Mouse (Mus musculus) midbrain, embryonic 10.5 days (tissue): ENCODE measurements around the gene Tbc1d1. TPM values are rescaled to one million over a fixed set of nuclear protein-coding genes. Genes with fewer than 3 reads are reported as not detected.
"Not testable (repeated sequence)": the region's sequence is repeated elsewhere in the genome, so short reads cannot be mapped to it uniquely, and the experiment has no call there.

Experiments used
- DNase-seq: peaks from one replicate; pipeline ENCODE4 v3.0.0-alpha.2; 2017; ENCODE audit warnings: low spot score
- H3K27ac ChIP-seq: fragments of 300-500 bp; sonication (generic); replicated peaks from 2 replicates; pipeline ENCODE4 v1.5.1; 2016; ENCODE audit warnings: mild to moderate bottlenecking
- H3K27me3 ChIP-seq: fragments of 300-500 bp; sonication (generic); 2 replicates; pipeline ENCODE4 v1.6.1; 2016; ENCODE audit warnings: low read depth, mild to moderate bottlenecking; ENCODE audit not compliant: poor library complexity, severe bottlenecking
- H3K36me3 ChIP-seq: fragments of 300-500 bp; sonication (generic); 2 replicates; pipeline ENCODE4 v1.6.1; 2016; ENCODE audit warnings: mild to moderate bottlenecking, moderate library complexity
- H3K4me1 ChIP-seq: fragments of 300-500 bp; sonication (generic); 2 replicates; pipeline ENCODE4 v1.6.1; 2016
- H3K4me3 ChIP-seq: fragments of 300-500 bp; sonication (generic); 2 replicates; pipeline ENCODE4 v1.5.1; 2016; ENCODE audit warnings: mild to moderate bottlenecking, moderate library complexity
- H3K9me3 ChIP-seq: fragments of 300-500 bp; sonication (generic); replicated peaks from 2 replicates; pipeline ENCODE4 v1.6.1; 2016; ENCODE audit warnings: mild to moderate bottlenecking
- WGBS: fragments of 180-500 bp; shearing (Covaris S2); methylation state at CpG from one replicate; pipeline ENCODE4 v1.1.7; 2016; 5-methylcytosine and 5-hydroxymethylcytosine counted together
- polyA plus RNA-seq: library from polyadenylated mRNA; unstranded; fragments of >200 nt; fragmentation: Nextera tagmentation; extraction: Ambion mirVana; gene quantifications from 2 replicates; pipeline ENCODE4 v1.2.1, GENCODE M21; 2016

Gene Tbc1d1
- polyA plus RNA-seq, 1 experiment from 2014 or later = 22.2 TPM

DNA sequence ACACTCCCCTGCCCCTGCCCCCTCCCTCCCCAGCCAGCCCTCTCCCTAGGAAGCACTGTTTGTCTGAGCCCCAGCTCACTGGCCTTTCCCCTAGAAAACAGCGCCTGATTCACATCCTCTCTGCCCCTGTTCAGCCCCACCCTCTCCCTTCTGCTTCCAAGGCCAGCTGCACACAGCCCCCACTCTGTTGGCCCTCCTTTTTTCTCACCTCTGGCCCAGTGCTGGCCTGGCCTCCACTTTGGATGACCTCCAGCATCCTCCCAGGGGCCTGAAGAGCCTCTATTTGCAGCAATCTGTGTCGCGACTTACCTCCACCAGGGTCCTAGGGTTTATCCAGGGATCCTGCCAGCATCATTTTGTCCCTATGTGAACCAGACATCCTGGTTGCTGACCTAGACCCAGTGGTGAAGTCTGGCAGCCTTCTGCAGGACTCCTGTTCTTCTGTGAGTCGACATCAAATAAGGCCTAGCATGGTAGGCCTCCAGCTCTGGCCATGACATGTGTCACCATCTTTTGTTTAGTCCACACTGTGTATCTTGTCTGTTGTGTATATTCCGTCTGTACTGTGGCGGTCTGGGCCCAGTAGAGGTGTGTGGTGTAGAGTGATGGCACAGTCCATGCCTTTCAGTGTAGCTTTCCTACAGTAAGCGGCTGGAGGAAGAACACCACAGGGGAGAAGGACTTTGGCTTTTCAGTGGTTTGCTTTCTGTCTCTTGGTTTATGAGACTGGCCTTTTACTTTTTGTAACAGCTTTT is 170.5 kb downstream of the Tbc1d1 start:
- H3K36me3 ChIP-seq = peaks cover 41% of the 10 kb centered on the region
- no peaks in the 10 kb centered on the region for H3K9me3 ChIP-seq
- no peak overlapping the region for H3K4me3 ChIP-seq
- H3K27ac ChIP-seq = peak overlapping the region; percentile 77
- WGBS = 71% methylated on average over 7 of the region's 7 CpGs
- DNase-seq = peak; percentile 22
- no peaks in the 10 kb centered on the region for H3K27me3 ChIP-seq
- peaks cover 36% of the 10 kb centered on the region for H3K4me1 ChIP-seq

DNA sequence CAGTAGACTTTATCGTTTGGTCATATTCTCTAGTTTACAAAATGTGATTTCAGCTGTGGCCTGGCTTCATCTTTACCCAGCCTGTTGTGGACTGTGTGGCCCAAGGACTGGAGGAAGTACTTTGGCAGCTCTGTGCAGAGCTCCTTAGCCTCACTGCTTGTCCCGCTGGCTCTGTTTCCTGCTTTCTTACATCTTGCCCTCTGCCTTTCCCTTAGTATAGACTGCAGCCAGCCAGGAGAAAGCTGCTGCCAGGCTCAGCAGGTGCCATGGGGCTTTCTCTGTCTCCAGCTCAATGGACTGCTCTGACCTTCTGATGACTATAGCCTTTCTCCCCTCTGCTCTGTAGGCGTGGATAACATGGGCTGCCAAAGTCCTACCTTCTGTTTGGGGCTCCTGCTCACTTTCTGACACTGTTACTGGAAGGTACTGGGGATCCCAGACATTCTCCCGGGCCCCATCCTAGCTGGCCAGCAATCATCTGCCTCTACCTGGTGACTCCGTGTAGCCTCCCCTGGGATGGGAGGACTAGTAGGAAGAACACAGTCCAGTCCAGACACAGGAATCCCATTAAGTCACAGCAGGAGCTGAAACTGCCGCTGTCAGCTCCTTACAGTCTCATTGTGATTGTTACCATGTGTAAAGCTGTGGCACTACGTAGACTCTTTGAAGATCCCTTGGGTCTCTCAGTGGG is 171.3 kb downstream of the Tbc1d1 start:
- Histone ChIP-seq H3K4me1 (peaks cover 36% of the 10 kb centered on the region), H3K27ac (peak overlapping the region; percentile 2; the same call in 1 of the 2 replicates)
- WGBS = 78% methylated on average over 7 of the region's 7 CpGs

DNA sequence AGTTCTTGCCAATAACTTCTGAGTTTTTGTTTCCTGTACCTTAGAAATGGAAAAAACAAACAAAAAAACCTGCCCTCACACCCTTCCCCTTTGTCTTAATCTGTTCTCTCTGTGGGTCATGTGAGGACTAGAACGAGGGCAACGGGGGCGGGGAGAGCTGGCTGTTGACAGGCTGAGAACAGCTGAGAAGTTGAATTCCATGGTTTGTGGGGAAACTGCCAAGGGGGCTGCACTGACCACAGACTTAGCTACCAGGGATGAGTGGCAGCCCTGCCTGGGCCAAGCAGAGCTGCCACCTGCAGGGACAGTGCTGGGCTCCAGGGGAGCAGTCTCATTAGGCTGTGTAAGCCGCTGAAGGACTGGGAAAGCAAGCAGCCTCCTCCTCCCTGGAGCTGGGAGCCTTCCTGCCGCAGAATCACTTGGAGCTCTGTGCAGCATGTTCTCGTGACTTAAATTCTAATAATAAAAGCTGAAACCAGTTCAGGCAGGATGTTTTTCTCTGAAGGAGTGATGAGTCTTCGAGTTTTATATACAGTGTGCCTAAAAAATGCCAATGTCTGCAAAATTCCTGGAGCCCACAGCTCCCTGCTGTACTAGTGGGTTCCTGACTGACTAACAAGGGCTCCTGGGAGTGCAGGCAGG is 180.8 kb downstream of the Tbc1d1 start:
- peak; percentile 20 for DNase-seq
- H3K27ac ChIP-seq = peak overlapping the region; percentile 60; the same call in 1 of the 2 replicates
- H3K9me3 ChIP-seq = no peaks in the 10 kb centered on the region
- H3K4me1 ChIP-seq = peaks cover 10% of the 10 kb centered on the region
- WGBS = 32% methylated on average over 7 of the region's 7 CpGs
- peaks cover 28% of the 10 kb centered on the region for H3K36me3 ChIP-seq
- no peaks in the 10 kb centered on the region for H3K27me3 ChIP-seq
- no peak overlapping the region for H3K4me3 ChIP-seq

More for the DNA sequence above, 171.3 kb downstream of the Tbc1d1 start:
- Histone ChIP-seq H3K36me3 (peaks cover 40% of the 10 kb centered on the region), H3K9me3 (no peaks in the 10 kb centered on the region), H3K27me3 (no peaks in the 10 kb centered on the region), H3K4me3 (no peak overlapping the region)
- DNase-seq = no peak

DNA sequence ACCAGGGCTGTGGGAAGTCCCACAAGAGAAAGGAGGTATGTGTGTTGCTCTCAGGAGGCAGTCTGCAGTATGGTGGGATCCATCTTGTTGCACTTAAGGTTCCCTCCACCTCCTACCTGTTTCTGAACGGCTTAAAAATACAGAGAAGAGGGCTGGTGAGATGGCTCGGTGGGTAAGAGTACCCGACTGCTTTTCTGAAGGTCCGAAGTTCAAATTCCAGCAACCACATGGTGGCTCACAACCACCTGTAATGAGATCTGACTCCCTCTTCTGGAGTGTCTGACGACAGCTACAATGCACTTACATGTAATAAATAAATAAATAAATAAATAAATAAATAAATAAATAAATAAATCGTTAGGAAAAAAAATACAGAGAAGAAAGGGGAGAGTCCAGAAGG is 182.7 kb downstream of the Tbc1d1 start:
- Histone ChIP-seq H3K36me3 (peaks cover 24% of the 10 kb centered on the region), H3K27ac (0 out of 2 replicates have a peak overlapping the region, but pooled peaks have one; percentile 6), H3K4me1 (peaks cover 18% of the 10 kb centered on the region)
- WGBS = 88% methylated on average over 6 of the region's 6 CpGs
- not testable (repeated sequence) for H3K9me3 ChIP-seq, H3K4me3 ChIP-seq, DNase-seq, H3K27me3 ChIP-seq

DNA sequence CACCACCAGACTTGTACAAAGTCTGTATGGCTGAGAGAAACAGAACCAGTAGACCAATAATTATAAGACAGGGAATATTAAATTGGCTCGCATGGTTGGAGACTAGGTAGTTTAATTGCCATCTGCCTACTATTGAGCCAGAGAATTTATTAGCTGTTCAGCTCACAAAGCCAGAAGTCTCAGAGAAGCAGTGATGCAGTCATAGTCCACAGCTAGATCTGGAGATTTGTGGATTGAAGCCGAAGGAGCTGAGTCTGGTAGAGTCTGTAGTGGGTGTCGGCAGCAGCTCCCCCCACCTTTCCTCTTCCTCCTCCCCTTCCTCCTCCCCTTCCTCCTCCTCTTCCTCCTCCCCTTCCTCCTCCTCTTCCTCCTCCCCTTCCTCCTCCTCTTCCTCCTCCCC is 184.3 kb downstream of the Tbc1d1 start:
- H3K27ac ChIP-seq = no peak overlapping the region
- H3K9me3 ChIP-seq = no peaks in the 10 kb centered on the region
- H3K27me3 ChIP-seq = no peaks in the 10 kb centered on the region
- peaks cover 33% of the 10 kb centered on the region for H3K4me1 ChIP-seq
- peaks cover 17% of the 10 kb centered on the region for H3K36me3 ChIP-seq
- WGBS = 87% methylated on average over 3 of the region's 3 CpGs
- DNase-seq = no peak
- H3K4me3 ChIP-seq = no peak overlapping the region

DNA sequence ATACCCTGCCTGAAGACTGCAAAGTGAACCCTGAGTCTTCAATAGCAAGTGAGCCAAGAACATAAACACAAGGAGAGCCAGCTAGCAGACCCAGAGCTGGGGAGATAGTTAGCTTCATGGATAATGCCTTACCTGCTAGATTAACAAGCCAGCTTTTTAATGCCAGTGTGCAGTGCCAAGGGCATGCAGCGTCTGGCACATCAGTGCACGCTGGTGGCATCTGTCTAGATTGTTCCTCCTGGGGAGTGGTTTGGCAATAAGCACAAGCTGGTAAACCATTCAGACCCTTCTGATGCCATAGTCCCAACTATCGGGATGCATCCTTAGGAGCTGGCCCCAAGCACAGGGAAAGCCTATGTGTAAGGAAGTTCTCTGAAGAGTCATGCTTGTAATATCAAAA is 185.6 kb downstream of the Tbc1d1 start:
- no peaks in the 10 kb centered on the region for H3K27me3 ChIP-seq
- H3K4me3 ChIP-seq = no peak overlapping the region
- DNase-seq = no peak
- H3K36me3 ChIP-seq = peaks cover 23% of the 10 kb centered on the region
- WGBS = 93% methylated on average over 3 of the region's 3 CpGs
- no peak overlapping the region for H3K27ac ChIP-seq
- H3K9me3 ChIP-seq = no peaks in the 10 kb centered on the region
- H3K4me1 ChIP-seq = peaks cover 42% of the 10 kb centered on the region

DNA sequence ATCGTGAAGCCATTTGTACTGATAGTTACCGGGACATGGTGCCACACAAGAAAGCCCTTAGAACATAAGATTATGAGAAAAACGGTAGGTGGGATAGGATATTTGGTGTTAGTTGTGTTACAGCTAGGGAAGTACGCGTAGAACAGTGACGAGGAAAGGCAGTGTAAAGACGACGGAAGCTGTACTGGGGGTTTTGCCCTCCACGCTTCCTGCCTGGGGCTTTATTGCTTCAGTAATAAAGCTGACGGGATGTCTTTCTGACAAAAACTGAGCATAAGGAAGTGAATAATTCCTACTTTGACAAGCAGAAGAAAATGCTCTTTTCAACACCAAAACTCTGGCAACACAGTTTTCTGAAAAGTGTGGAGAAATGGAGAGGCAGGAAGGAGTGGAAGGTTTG is 186.0 kb downstream of the Tbc1d1 start:
- WGBS = 96% methylated on average over 10 of the region's 10 CpGs
- Histone ChIP-seq H3K4me3 (no peak overlapping the region), H3K27me3 (no peaks in the 10 kb centered on the region), H3K36me3 (peaks cover 24% of the 10 kb centered on the region), H3K4me1 (peaks cover 38% of the 10 kb centered on the region), H3K27ac (0 out of 2 replicates have a peak overlapping the region, but pooled peaks have one; percentile 18), H3K9me3 (no peaks in the 10 kb centered on the region)
- no peak for DNase-seq

DNA sequence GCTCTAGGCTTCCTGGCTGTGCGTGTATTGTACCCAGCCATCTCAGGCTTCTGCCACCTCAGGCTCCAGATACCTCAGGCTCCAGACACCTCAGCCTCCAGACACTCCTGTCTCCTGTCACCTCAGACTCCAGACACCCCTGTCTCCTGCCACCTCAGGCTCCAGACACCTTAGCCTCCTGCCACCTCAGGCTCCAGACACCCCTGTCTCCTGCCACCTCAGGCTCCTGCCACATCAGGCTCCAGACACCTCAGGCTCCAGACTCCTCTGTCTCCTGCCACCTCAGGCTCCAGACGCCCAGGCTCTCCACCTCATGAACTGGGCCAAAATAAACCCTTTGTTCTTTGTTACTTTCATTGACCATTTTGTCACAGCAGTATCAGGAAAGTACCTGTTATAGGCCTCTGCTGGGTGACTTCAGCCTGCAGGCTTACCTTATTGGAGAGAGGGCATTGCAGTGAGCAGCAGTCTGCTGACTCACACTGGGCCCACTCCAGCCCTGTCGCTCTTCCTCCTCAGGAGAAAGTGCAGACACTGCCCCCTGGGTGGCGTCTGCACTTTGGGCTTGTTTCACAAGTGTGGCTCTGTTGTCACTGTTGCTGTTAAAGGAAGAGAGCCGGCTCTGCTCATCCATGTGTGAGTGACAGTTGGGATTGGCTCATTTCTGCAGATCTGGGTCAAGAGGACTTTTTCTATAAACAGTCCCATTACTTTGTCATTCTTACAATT is 188.0 kb downstream of the Tbc1d1 start:
- DNase-seq = no peak
- Histone ChIP-seq H3K27ac (peak overlapping the region; percentile 78), H3K9me3 (no peaks in the 10 kb centered on the region), H3K27me3 (no peaks in the 10 kb centered on the region), H3K4me1 (peaks cover 36% of the 10 kb centered on the region), H3K4me3 (no peak overlapping the region), H3K36me3 (peaks cover 29% of the 10 kb centered on the region)
- WGBS = 58% methylated on average over 5 of the region's 5 CpGs

DNA sequence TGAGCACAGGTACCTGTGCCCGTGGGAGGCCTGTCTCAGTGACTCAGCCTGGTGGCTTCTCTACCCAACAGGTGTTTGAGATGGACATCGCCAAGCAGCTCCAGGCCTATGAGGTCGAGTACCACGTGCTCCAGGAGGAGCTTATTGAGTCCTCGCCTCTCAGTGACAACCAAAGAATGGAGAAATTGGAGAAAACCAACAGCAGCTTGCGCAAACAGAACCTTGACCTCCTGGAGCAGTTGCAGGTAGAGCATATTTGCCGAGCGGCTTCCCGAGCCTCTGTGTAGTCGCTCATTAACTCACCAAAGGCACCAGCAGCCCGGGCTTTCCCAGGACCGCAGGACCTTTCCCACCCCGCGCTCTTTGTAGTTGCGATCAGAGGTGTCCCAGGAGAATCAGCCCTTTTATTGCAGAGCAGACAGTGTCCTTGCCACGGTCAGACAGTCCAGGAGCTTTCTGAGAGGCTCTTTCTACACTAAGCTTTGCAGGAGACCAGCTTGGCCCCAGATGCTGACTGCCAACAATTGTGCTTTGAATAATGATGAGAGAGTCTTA is 189.2 kb downstream of the Tbc1d1 start:
- peak overlapping the region; percentile 77 for H3K27ac ChIP-seq
- no peaks in the 10 kb centered on the region for H3K9me3 ChIP-seq
- H3K4me3 ChIP-seq = no peak overlapping the region
- H3K4me1 ChIP-seq = peaks cover 36% of the 10 kb centered on the region
- 75% methylated on average over 16 of the region's 16 CpGs for WGBS
- peak; percentile 43 for DNase-seq
- H3K36me3 ChIP-seq = peaks cover 40% of the 10 kb centered on the region
- H3K27me3 ChIP-seq = no peaks in the 10 kb centered on the region

DNA sequence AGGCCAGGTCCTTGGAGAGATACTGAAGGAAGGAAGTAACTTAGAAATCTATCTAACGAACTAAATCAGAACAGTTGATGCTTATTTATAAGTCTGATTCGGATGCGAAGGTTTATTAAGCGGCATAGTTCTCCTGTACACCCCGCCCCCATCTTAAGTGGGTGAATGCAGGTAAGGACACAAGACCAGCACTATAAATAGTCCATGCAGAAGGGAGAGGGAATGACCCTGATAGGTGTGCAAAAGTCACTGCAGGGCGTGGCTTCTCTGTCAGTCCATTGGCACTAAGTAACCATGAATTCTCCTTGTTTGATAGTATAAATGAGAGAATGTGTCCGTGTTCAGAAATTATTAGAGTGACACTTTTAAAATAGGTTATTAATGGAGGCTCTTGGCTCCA is 189.7 kb downstream of the Tbc1d1 start:
- no peaks in the 10 kb centered on the region for H3K9me3 ChIP-seq
- H3K27ac ChIP-seq = peak overlapping the region; percentile 77
- 89% methylated on average over 7 of the region's 7 CpGs for WGBS
- no peak for DNase-seq
- no peaks in the 10 kb centered on the region for H3K27me3 ChIP-seq
- H3K36me3 ChIP-seq = peaks cover 44% of the 10 kb centered on the region
- peaks cover 36% of the 10 kb centered on the region for H3K4me1 ChIP-seq
- no peak overlapping the region for H3K4me3 ChIP-seq

DNA sequence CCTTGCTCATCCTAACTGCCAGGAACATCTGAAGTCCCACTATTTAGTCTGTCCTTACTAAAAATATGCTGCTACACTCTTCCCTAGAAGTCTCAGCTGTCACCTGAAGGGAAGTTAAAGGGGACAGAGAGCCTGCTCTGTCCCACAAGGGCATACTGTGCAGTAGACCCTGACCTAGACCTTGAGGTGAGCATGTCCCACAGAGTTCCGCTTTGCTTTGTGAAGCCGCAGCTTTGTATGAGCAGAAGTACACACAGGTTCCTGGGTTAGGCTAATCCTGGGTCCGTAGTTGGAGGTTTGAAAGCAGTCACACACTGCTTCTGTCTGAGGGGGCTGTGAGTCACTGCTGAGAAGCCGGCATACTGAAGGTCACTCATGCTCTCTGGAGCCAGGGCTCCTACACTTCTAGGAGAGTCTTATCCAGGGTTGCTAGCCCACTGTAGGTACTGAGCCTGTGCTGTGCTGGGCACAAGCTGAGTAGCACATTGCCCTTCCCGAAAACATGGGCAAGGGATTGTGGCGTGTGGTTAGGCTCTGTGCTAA is 190.3 kb downstream of the Tbc1d1 start:
- Histone ChIP-seq H3K4me1 (peaks cover 36% of the 10 kb centered on the region), H3K4me3 (no peak overlapping the region), H3K36me3 (peaks cover 50% of the 10 kb centered on the region), H3K27me3 (no peaks in the 10 kb centered on the region), H3K9me3 (no peaks in the 10 kb centered on the region), H3K27ac (peak overlapping the region; percentile 77)
- 81% methylated on average over 6 of the region's 6 CpGs for WGBS
- DNase-seq = no peak

DNA sequence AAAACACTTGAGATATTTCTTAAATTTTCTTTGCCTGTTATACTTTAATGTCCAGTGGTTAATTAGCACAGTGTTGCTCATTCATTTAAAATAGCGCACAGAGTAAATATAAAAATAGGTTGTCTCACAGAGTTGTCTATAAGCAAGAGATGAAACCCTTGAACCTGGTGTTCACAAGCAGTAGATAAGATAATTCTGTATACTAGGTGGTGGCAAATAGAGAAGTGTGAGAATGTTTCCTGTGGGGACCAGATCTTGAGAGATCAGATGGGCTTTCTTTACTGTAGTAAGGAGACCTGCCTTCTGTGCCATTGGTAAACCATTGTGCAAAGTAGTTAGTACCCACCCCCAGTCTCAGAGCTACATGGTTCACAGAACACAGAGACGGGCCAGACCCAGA is 192.1 kb downstream of the Tbc1d1 start:
- no peak for DNase-seq
- H3K27ac ChIP-seq = no peak overlapping the region; the same call in 1 of the 2 replicates
- H3K4me3 ChIP-seq = no peak overlapping the region
- H3K36me3 ChIP-seq = peaks cover 50% of the 10 kb centered on the region
- no peaks in the 10 kb centered on the region for H3K27me3 ChIP-seq
- 94% methylated on average over 2 of the region's 2 CpGs for WGBS
- H3K4me1 ChIP-seq = peaks cover 34% of the 10 kb centered on the region
- H3K9me3 ChIP-seq = no peaks in the 10 kb centered on the region
